Mouse (Mus musculus): ENCODE data around the gene Mlx.

DNA sequence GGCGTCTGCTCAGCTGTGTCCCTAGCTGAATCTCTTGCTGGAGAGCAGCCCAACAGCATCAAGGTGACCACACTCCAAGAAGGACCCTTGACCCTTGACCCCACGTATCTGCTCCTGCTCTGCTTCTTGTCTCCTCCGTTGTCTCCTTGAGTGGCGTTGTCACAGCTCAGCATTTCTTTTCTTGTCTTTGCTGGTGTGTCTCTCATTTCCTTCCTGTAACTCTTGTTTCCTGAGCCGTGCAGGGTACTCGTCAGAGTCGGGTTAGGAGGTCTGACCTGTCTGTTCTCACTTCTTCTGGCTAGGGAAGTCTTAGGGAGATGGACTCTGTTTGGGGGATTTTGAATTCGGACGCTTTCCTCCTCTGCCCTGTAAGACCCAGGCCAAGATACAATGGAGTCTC lies 40.6 kb upstream of the Mlx start:
- TF ChIP-seq CTCF (IDR thresholded peaks at IDR 0.05; ENCODE audit: extremely low read depth, insufficient read depth, low read length), result no peak
- no peak for TF ChIP-seq POLR2A (IDR thresholded peaks at IDR 0.05; ENCODE audit: extremely low read depth, insufficient read depth, low read length)

Measured in cortical plate, adult 2 months (tissue).